Mouse (Mus musculus) duodenum, adult 2 months (tissue): ENCODE data around the gene Celf6. TPM values are rescaled to one million over a fixed set of nuclear protein-coding genes. Genes with fewer than 3 reads are reported as not detected.

Experiments
- polyA plus RNA-seq: library from polyadenylated mRNA; depleted of rRNA; stranded (reverse); fragments of >200 nt; gene quantifications from 2 replicates; pipeline ENCODE4 v1.2.3, GENCODE M21; 2012; ENCODE audit warnings: low replicate concordance; rRNA removed

Gene Celf6
- 0.97 and 0.98 TPM in 2 replicates for polyA plus RNA-seq

DNA sequence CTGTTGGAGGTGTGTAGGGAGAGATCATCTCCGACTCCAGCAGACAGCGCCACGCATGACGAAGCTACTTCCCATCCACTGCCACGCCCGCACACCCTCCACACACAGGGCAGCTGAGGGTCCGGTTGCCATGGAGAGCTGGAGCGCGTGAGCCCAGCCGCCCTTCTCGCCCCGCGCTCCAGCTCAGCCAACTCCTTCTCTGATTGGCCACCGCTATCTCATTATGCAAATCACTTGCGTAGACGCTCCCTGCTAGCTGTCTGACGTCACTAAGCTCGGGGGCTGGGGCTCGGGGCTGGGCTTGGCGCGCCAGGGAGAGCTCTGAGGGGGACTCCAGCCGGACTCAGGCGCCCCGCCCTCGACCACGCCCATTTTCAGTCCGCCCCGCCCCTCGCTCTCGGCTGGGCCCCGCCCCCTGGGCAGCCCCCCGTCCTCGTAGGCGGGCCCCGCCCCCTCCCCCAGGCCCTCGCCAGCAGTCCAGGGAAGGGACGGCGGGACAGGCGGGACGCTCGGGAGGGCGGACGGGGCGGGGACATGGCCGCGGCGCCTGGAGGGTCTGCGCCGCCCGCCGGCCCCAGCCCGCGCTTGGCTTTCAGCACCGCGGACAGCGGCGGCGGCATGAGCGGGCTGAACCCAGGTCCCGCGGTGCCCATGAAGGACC is at the start of gene Celf6:
Gene Celf6 (plus strand): TSS at position 74 of the 661 bp plus-strand sequence.

DNA sequence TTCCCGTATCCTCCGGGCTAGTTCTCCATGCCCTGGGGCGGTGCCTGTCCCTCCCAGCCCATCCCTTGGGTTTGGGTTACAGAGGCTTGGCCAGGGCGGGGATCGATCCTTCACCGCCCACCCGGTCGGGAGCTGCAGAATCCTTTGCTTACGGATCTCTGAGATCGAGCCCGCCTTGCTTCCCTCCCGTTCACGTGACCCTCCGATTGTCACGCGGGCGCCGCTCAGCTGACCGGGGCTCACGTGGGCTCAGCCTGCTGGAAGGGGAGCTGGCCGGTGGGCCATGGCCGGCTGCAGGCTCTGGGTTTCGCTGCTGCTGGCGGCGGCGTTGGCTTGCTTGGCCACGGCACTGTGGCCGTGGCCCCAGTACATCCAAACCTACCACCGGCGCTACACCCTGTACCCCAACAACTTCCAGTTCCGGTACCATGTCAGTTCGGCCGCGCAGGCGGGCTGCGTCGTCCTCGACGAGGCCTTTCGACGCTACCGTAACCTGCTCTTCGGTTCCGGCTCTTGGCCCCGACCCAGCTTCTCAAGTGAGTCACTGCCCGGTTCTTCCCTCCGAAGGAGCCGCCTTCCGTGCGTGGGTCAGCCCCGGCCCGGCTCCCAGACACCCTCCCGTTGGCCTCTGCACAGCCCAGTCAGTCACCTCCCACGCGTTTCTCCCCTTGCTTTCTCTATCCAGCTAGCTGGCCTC is 38.1 kb upstream of the Celf6 start, which contains the start of the genes Hexa and Tmem202:
Gene Hexa (plus strand): TSS at position 100 of the 697 bp plus-strand sequence.
Gene Tmem202 (minus strand): TSS at position 407 of the 697 bp plus-strand sequence.

DNA sequence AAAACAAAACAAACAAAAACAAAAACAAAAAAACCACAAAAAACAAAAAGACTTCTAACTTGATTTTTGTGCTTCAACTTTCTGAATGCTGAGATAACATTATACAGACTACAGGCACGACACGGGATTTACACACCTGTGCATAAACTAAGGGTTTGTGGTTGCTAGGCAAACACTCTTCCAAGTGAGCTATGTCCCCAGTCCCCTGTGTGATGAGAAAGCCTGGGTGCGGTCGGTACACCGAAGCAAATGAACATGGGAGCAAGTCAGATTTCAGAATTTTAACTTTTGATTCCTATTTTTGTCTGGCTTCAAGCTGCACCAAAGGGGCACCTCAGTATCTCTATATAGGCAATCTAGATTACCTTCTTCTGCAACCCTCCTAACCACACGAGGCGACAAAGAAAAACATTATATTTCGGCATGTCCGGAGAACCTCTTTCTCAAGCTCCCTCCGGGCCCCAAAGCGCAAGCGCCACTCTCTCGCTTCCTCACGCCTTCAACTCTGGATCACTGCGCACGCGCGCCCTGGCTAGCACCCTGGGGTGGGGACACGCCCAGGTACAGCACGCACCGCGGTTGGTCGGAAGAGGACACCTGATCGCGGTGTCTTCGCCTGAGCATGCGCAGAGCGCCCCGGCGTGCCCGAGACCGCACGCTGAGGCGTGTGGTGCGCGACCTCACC is 39.0 kb downstream of the Celf6 start, which contains the start of gene Parp6:
Gene Parp6 (plus strand): TSS at position 663 of the 685 bp plus-strand sequence.

DNA sequence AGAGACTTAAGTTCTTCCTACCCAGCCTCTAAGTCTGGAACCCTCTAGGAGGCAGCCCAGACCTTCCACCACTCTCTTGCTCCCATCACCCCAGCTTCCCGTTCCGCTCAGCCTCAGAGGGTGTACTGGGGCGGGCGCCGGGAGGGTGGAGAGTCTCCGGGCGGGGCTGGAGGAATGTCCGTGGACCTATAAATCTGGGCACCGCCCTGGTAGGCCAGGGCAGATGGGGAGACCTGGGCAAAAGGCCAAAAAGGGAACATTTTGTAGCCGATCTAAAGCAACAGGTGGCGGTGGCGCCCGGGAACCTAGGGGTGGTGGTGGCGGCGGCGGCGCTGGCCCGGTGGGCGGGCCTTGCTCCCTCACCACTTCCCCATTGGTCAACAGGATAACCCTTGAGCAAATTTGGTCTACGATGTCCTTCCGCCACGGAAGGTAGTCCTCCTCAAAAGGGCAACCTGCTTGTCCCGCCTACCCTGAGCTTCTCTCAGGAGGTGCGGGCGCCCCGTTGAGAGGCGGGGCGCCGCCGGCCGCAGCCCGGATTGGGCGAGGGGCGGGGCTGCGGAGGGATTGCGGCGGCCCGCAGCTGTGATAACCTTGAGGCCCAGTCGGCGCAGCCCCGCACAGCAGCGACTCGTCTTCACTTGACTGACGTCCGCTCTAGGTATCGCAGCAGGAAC is 78.4 kb downstream of the Celf6 start, which contains the start of gene Pkm:
Gene Pkm (plus strand): TSS at position 411 of the 677 bp plus-strand sequence.

Other genes starting within 250 kb of the Celf6 start
- 0.23 and 0.90 TPM in 2 replicates for gene Bbs4, start 224.4 kb upstream of the Celf6 start, polyA plus RNA-seq
- gene Arih1, start 91.3 kb upstream of the Celf6 start, polyA plus RNA-seq: 3.9 and 7.9 TPM in 2 replicates
- 61.5 and 76.2 TPM in 2 replicates for gene Hexa, start 38.4 kb upstream of the Celf6 start, polyA plus RNA-seq
- not detected in 2 replicates for gene Tmem202, start 38.1 kb upstream of the Celf6 start, polyA plus RNA-seq
- gene Parp6, start 39.4 kb downstream of the Celf6 start, polyA plus RNA-seq: 4.0 and 5.6 TPM in 2 replicates
- gene Pkm, start 78.5 kb downstream of the Celf6 start, polyA plus RNA-seq: 1,340 and 1,514 TPM in 2 replicates
- gene Gramd2, start 102.2 kb downstream of the Celf6 start, polyA plus RNA-seq: 6.7 and 7.3 TPM in 2 replicates
- gene Senp8, start 172.8 kb downstream of the Celf6 start, polyA plus RNA-seq: 0.49 and 1.00 TPM in 2 replicates
- gene Myo9a, start 173.0 kb downstream of the Celf6 start, polyA plus RNA-seq: 0.08 and 0.20 TPM in 2 replicates